Mouse (Mus musculus) thymus, adult 2 months (tissue): ENCODE data around the gene Tlx1.

Source experiments
- CTCF ChIP-seq: fragments of 200-500 bp; IDR thresholded peaks from 2 replicates; pipeline ENCODE4 v1.5.1; 2012; ENCODE audit warnings: mild to moderate bottlenecking, control low read depth, low read length, moderate library complexity, borderline replicate concordance; ENCODE audit not compliant: control insufficient read depth, poor library complexity, insufficient read depth; ENCODE audit errors: extremely low read depth
- POLR2A ChIP-seq: fragments of 200-500 bp; IDR thresholded peaks from 2 replicates; pipeline ENCODE4 v1.6.1; 2012; ENCODE audit warnings: mild to moderate bottlenecking, low read length, control low read depth, moderate library complexity; ENCODE audit not compliant: control insufficient read depth, poor library complexity, insufficient read depth; ENCODE audit errors: extremely low read depth

- TF ChIP-seq POLR2A = no peak
- no peak for TF ChIP-seq CTCF
Observed at GRCm38 (mm10) chr19:45154059-45154386, 3.5 kb downstream of the Tlx1 start.
